Mouse (Mus musculus) limb, embryonic 12.5 days (tissue): ENCODE measurements around the gene Tns1. TPM values are rescaled to one million over a fixed set of nuclear protein-coding genes. Genes with fewer than 3 reads are reported as not detected.

Experiments
- ATAC-seq: fragments of 200-750 bp; cut with Nextera tagmentation; 2 replicates; pipeline ENCODE4 v1.8.0; 2017; ENCODE audit warnings: low read depth, moderate TSS enrichment; ENCODE audit not compliant: insufficient number of reproducible peaks, insufficient read depth, low FRiP score, low TSS enrichment
- H3K27ac ChIP-seq: fragments of 300-500 bp; sonication (generic); 2 replicates; pipeline ENCODE4 v1.5.1; 2016; ENCODE audit warnings: mild to moderate bottlenecking, moderate library complexity
- H3K27me3 ChIP-seq: fragments of 300-500 bp; sonication (generic); 2 replicates; pipeline ENCODE4 v1.6.1; 2016; ENCODE audit warnings: mild to moderate bottlenecking, moderate library complexity
- H3K36me3 ChIP-seq: fragments of 300-500 bp; sonication (generic); 2 replicates; pipeline ENCODE4 v1.6.1; 2016; ENCODE audit warnings: mild to moderate bottlenecking, moderate library complexity
- H3K4me1 ChIP-seq: fragments of 300-500 bp; sonication (generic); replicated peaks from 2 replicates; pipeline ENCODE4 v1.6.1; 2016
- H3K4me2 ChIP-seq: fragments of 300-500 bp; sonication (generic); 2 replicates; pipeline ENCODE4 v1.6.1; 2016; ENCODE audit warnings: mild to moderate bottlenecking, moderate library complexity
- H3K4me3 ChIP-seq: fragments of 300-500 bp; sonication (generic); replicated peaks from 2 replicates; pipeline ENCODE4 v1.5.1; 2016; ENCODE audit warnings: mild to moderate bottlenecking
- H3K9ac ChIP-seq: fragments of 300-500 bp; sonication (generic); replicated peaks from 2 replicates; pipeline ENCODE4 v1.6.1; 2016; ENCODE audit warnings: mild to moderate bottlenecking, moderate library complexity
- H3K9me3 ChIP-seq: fragments of 300-500 bp; sonication (generic); 2 replicates; pipeline ENCODE4 v1.6.1; 2016; ENCODE audit warnings: mild to moderate bottlenecking, moderate library complexity
- WGBS: fragments of 180-500 bp; shearing (Covaris S2); methylation state at CpG from one replicate; pipeline ENCODE4 v1.1.7; 2016; 5-methylcytosine and 5-hydroxymethylcytosine counted together
- polyA plus RNA-seq: library from polyadenylated mRNA; unstranded; fragments of >200 nt; fragmentation: Nextera tagmentation; extraction: Ambion mirVana; gene quantifications from 2 replicates; pipeline ENCODE4 v1.2.1, GENCODE M21; 2016

Tns1 gene
- polyA plus RNA-seq, 1 experiment from 2014 or later = 36.7 TPM

GRCm38 (mm10) chr1:74009495-74009894, 114.8 kb downstream of the Tns1 start:
- H3K9me3 ChIP-seq = peaks cover 8% of the 10 kb centered on the region
- H3K27ac ChIP-seq = 0 out of 2 replicates have a peak overlapping the region, but pooled peaks have one; percentile 23
- no peak overlapping the region for H3K4me2 ChIP-seq
- no peak for ATAC-seq
- no peak overlapping the region for H3K4me3 ChIP-seq
- no peaks in the 10 kb centered on the region for H3K27me3 ChIP-seq
- WGBS = 84% methylated on average over 3 of the region's 3 CpGs
- H3K9ac ChIP-seq = no peak overlapping the region
- peaks cover 29% of the 10 kb centered on the region for H3K36me3 ChIP-seq
- peaks cover 33% of the 10 kb centered on the region for H3K4me1 ChIP-seq

GRCm38 (mm10) chr1:74008966-74009365, 115.3 kb downstream of the Tns1 start:
- Histone ChIP-seq H3K27ac (no peak overlapping the region), H3K36me3 (peaks cover 28% of the 10 kb centered on the region), H3K27me3 (no peaks in the 10 kb centered on the region), H3K9ac (no peak overlapping the region), H3K9me3 (peaks cover 8% of the 10 kb centered on the region), H3K4me3 (no peak overlapping the region), H3K4me2 (no peak overlapping the region), H3K4me1 (peaks cover 32% of the 10 kb centered on the region)
- no peak for ATAC-seq
- WGBS = 78% methylated on average over 3 of the region's 3 CpGs

GRCm38 (mm10) chr1:74008498-74008897, 115.8 kb downstream of the Tns1 start:
- 32% methylated on average over 5 of the region's 5 CpGs for WGBS
- Histone ChIP-seq H3K36me3 (peaks cover 23% of the 10 kb centered on the region), H3K9me3 (peaks cover 8% of the 10 kb centered on the region), H3K27ac (peak overlapping the region; percentile 69), H3K4me3 (no peak overlapping the region), H3K9ac (0 out of 2 replicates have a peak overlapping the region, but pooled peaks have one; percentile 8), H3K4me2 (no peak overlapping the region), H3K27me3 (no peaks in the 10 kb centered on the region), H3K4me1 (peaks cover 32% of the 10 kb centered on the region)
- ATAC-seq = no peak; the same call in 1 of the 2 replicates

GRCm38 (mm10) chr1:74007398-74008050, 116.7 kb downstream of the Tns1 start:
- ATAC-seq = no peak
- no peak overlapping the region for H3K4me3 ChIP-seq
- H3K36me3 ChIP-seq = peaks cover 21% of the 10 kb centered on the region
- peak overlapping the region; percentile 25; the same call in 1 of the 2 replicates for H3K27ac ChIP-seq
- no peak overlapping the region for H3K9ac ChIP-seq
- no peaks in the 10 kb centered on the region for H3K27me3 ChIP-seq
- WGBS = 54% methylated on average over 7 of the region's 7 CpGs
- peaks cover 32% of the 10 kb centered on the region for H3K4me1 ChIP-seq
- H3K4me2 ChIP-seq = no peak overlapping the region
- H3K9me3 ChIP-seq = peaks cover 8% of the 10 kb centered on the region

- no peaks in the 10 kb centered on the region for H3K9me3 ChIP-seq
- no peak overlapping the region for H3K9ac ChIP-seq
- ATAC-seq = no peak
- H3K4me3 ChIP-seq = no peak overlapping the region
- no peaks in the 10 kb centered on the region for H3K27me3 ChIP-seq
- WGBS = 89% methylated on average over 3 of the region's 3 CpGs
- H3K27ac ChIP-seq = no peak overlapping the region
- peaks cover 11% of the 10 kb centered on the region; the same call in 1 of the 2 replicates for H3K36me3 ChIP-seq
- no peak overlapping the region for H3K4me2 ChIP-seq
- peaks cover 49% of the 10 kb centered on the region for H3K4me1 ChIP-seq
These were observed 119.2 kb downstream of the Tns1 start for GRCm38 (mm10) chr1:74005020-74005419.

GRCm38 (mm10) chr1:74003723-74004122, 120.5 kb downstream of the Tns1 start:
- no peak for ATAC-seq
- H3K9me3 ChIP-seq = no peaks in the 10 kb centered on the region
- H3K4me1 ChIP-seq = peaks cover 50% of the 10 kb centered on the region
- no peak overlapping the region for H3K27ac ChIP-seq
- WGBS = 89% methylated on average over 2 of the region's 2 CpGs
- H3K4me3 ChIP-seq = no peak overlapping the region
- H3K27me3 ChIP-seq = no peaks in the 10 kb centered on the region
- H3K9ac ChIP-seq = no peak overlapping the region
- no peak overlapping the region for H3K4me2 ChIP-seq
- peaks cover 15% of the 10 kb centered on the region; the same call in 1 of the 2 replicates for H3K36me3 ChIP-seq

- H3K9ac ChIP-seq = 0 out of 2 replicates have a peak overlapping the region, but pooled peaks have one; percentile 42
- H3K36me3 ChIP-seq = peaks cover 27% of the 10 kb centered on the region
- H3K9me3 ChIP-seq = no peaks in the 10 kb centered on the region
- H3K4me3 ChIP-seq = no peak overlapping the region
- H3K27ac ChIP-seq = peak overlapping the region; percentile 91
- H3K27me3 ChIP-seq = no peaks in the 10 kb centered on the region
- H3K4me2 ChIP-seq = no peak overlapping the region
- no peak for ATAC-seq
- H3K4me1 ChIP-seq = peaks cover 38% of the 10 kb centered on the region
- 41% methylated on average over 10 of the region's 10 CpGs for WGBS
These were observed 122.8 kb downstream of the Tns1 start for GRCm38 (mm10) chr1:74001449-74001820.

- no peak overlapping the region for H3K9ac ChIP-seq
- no peak for ATAC-seq
- H3K4me2 ChIP-seq = 0 out of 2 replicates have a peak overlapping the region, but pooled peaks have one; percentile 13
- H3K27ac ChIP-seq = peak overlapping the region; percentile 91
- H3K4me3 ChIP-seq = no peak overlapping the region
- peaks cover 32% of the 10 kb centered on the region for H3K36me3 ChIP-seq
- no peaks in the 10 kb centered on the region for H3K9me3 ChIP-seq
- WGBS = 48% methylated on average over 2 of the region's 2 CpGs
- no peaks in the 10 kb centered on the region for H3K27me3 ChIP-seq
- H3K4me1 ChIP-seq = peaks cover 38% of the 10 kb centered on the region
These were observed 123.3 kb downstream of the Tns1 start for GRCm38 (mm10) chr1:74000810-74001448.

GRCm38 (mm10) chr1:74000191-74000651, 124.0 kb downstream of the Tns1 start:
- ATAC-seq = peak; percentile 58; the same call in 1 of the 2 replicates
- Histone ChIP-seq H3K36me3 (peaks cover 39% of the 10 kb centered on the region), H3K9ac (no peak overlapping the region), H3K9me3 (no peaks in the 10 kb centered on the region), H3K4me1 (peaks cover 38% of the 10 kb centered on the region), H3K4me2 (peak overlapping the region; percentile 13; the same call in 1 of the 2 replicates), H3K27ac (peak overlapping the region; percentile 91), H3K4me3 (no peak overlapping the region), H3K27me3 (no peaks in the 10 kb centered on the region)
- 3% methylated on average over 5 of the region's 5 CpGs for WGBS

GRCm38 (mm10) chr1:73999533-73999932, 124.7 kb downstream of the Tns1 start:
- H3K4me3 ChIP-seq = no peak overlapping the region
- no peaks in the 10 kb centered on the region for H3K27me3 ChIP-seq
- peaks cover 44% of the 10 kb centered on the region for H3K36me3 ChIP-seq
- H3K27ac ChIP-seq = peak overlapping the region; percentile 91
- peaks cover 38% of the 10 kb centered on the region for H3K4me1 ChIP-seq
- H3K9me3 ChIP-seq = no peaks in the 10 kb centered on the region
- WGBS = 74% methylated on average over 5 of the region's 5 CpGs
- ATAC-seq = no peak
- H3K9ac ChIP-seq = no peak overlapping the region
- H3K4me2 ChIP-seq = 0 out of 2 replicates have a peak overlapping the region, but pooled peaks have one; percentile 13

GRCm38 (mm10) chr1:73998925-73999375, 125.3 kb downstream of the Tns1 start:
- peaks cover 48% of the 10 kb centered on the region for H3K36me3 ChIP-seq
- no peaks in the 10 kb centered on the region for H3K27me3 ChIP-seq
- H3K27ac ChIP-seq = peak overlapping the region; percentile 91
- H3K4me2 ChIP-seq = no peak overlapping the region
- H3K4me3 ChIP-seq = no peak overlapping the region
- ATAC-seq = no peak
- WGBS = 48% methylated on average over 5 of the region's 5 CpGs
- H3K9ac ChIP-seq = peak overlapping the region; percentile 27; the same call in 1 of the 2 replicates
- H3K9me3 ChIP-seq = no peaks in the 10 kb centered on the region
- peaks cover 38% of the 10 kb centered on the region for H3K4me1 ChIP-seq
